Mouse (Mus musculus): ENCODE results near the gene Dap. TPM values are rescaled to one million over a fixed set of nuclear protein-coding genes. Genes with fewer than 3 reads are reported as not detected.

The Dap gene
- polyA plus RNA-seq, 1 experiment from 2014 or later, result 174 TPM

GRCm38 (mm10) chr15:31294311-31294710, 70.2 kb downstream of the Dap start:
- DNase-seq (ENCODE audit: low read depth, low spot score) (no peak), ATAC-seq (no peak)
- in situ Hi-C loops (cut with MboI; ENCODE audit: low pct_unique_long_range_greater_than_20kb), result no loop called here
- no peak for TF ChIP-seq CTCF (IDR thresholded peaks at IDR 0.05)
- CTCF ChIA-PET, result no interaction called here
- no peaks in the 10 kb centered on the region for H3K27me3 ChIP-seq
- POLR2A ChIA-PET, result no interaction called here

DNA sequence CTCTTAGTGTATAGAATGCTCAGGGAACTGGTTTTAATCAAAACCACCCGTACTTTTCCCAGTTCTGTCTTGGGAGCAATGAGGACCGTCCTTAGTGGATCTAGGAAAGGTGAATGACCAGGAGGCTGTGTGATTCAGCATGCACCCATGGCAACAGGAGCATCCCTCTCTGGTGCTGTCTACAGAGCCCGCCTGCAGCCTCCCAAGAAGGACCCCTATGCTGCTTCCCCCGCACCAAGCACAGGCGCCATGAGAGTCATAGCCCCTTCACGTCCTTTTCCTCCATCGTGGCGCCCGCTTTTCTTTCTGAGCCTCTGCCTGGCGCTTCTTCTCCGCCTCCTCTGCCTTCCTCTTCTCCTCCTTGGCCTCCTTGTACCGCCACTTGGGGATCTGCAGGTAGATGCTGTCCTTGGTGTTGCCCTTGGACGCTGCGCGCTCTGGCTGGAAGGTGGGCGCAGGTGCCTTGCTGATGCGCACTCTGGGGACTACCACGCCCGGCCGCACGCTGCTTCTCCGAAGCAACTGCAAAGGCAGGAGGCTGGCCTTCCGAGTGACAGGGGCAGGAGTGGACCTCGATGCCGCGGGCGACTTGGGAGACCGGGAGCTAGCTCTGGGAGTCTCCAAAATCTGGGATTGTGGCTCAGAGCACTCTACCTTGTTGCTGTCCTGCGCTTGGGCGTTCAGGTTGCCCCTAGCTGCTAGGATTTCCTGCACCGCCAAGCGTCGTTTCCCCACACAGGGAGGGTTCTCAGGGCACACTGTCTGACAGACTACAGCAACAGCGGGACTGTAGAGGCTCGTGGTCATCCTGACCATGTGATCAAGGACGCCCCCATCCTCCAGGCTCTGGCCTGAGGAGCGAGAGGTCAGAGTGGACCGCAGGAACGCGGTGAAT, 73.0 kb downstream of the Dap start:
- TF ChIP-seq CTCF (IDR thresholded peaks at IDR 0.05), result no peak
- H3K27me3 ChIP-seq, result no peaks in the 10 kb centered on the region
- in situ Hi-C loops (cut with MboI; ENCODE audit: low pct_unique_long_range_greater_than_20kb), result no loop called here
- POLR2A ChIA-PET, result no interaction called here
- ATAC-seq, result no peak
- CTCF ChIA-PET, result no interaction called here
- no peak for DNase-seq (ENCODE audit: low read depth, low spot score)

GRCm38 (mm10) chr15:31297777-31298137, 73.6 kb downstream of the Dap start:
- ChIA-PET POLR2A (no interaction called here), CTCF (no interaction called here)
- in situ Hi-C loops (cut with MboI; ENCODE audit: low pct_unique_long_range_greater_than_20kb), result no loop called here
- DNase-seq (ENCODE audit: low read depth, low spot score) (no peak), ATAC-seq (no peak)
- TF ChIP-seq CTCF (IDR thresholded peaks at IDR 0.05), result no peak
- H3K27me3 ChIP-seq, result no peaks in the 10 kb centered on the region

GRCm38 (mm10) chr15:31299258-31299917, 75.3 kb downstream of the Dap start:
- no peak for TF ChIP-seq CTCF (IDR thresholded peaks at IDR 0.05)
- no peaks in the 10 kb centered on the region for H3K27me3 ChIP-seq
- DNase-seq (ENCODE audit: low read depth, low spot score) (no peak), ATAC-seq (no peak)
- in situ Hi-C loops (cut with MboI; ENCODE audit: low pct_unique_long_range_greater_than_20kb), result no loop called here
- ChIA-PET CTCF (no interaction called here), POLR2A (no interaction called here)

DNA sequence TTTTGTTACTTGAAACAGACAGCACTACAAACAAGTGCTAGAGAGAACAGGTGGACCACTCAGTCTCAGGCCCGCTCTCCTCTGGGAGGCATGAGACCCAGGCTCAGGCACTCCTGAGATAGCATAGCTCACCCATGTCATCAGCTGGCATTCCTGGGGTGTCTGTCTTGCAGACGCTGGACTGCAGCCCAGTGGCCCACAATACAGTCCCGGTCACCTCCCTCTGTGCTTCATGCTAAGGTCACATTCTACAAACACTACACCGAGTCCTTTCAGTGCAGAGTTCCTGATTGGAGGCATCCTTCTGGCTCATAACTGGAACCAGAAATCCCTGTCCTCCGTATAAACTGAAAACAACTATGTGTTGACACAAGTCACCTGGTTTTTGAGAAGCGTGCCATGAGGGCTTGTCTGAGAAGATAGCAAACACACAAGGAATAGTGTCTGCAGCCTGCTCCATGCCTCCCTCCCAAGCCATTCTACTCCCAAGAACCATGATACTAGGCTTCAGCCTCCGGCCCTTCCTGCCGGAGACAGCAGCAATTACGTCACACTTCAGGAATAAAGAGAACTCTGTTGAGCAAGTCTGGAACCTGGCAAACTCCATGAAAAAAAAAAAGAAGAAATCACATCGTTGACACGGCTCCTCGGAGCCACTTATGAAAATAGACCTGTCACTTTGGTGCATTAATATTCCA, 78.3 kb downstream of the Dap start:
- in situ Hi-C loops (cut with MboI; ENCODE audit: low pct_unique_long_range_greater_than_20kb), result loop anchor here (10.0 kb wide), 1 partner anchor 292 kb away; no protein-coding TSS in a partner anchor
- no peak for TF ChIP-seq CTCF (IDR thresholded peaks at IDR 0.05)
- H3K27me3 ChIP-seq, result no peaks in the 10 kb centered on the region
- ATAC-seq, result no peak
- CTCF ChIA-PET, result no interaction called here
- no peak for DNase-seq (ENCODE audit: low read depth, low spot score)
- POLR2A ChIA-PET, result no interaction called here

- H3K27me3 ChIP-seq, result no peaks in the 10 kb centered on the region
- ChIA-PET CTCF (interaction anchor here (0.6 kb wide), 1 partner anchor 15 kb away, joined by 3 read pairs; no protein-coding TSS in a partner anchor), POLR2A (no interaction called here)
- DNase-seq (ENCODE audit: low read depth, low spot score) (no peak), ATAC-seq (no peak)
- in situ Hi-C loops (cut with MboI; ENCODE audit: low pct_unique_long_range_greater_than_20kb), result loop anchor here (10.0 kb wide), 1 partner anchor 290 kb away; no protein-coding TSS in a partner anchor
- no peak for TF ChIP-seq CTCF (IDR thresholded peaks at IDR 0.05)
These were observed 80.2 kb downstream of the Dap start for GRCm38 (mm10) chr15:31304302-31304701.

DNA sequence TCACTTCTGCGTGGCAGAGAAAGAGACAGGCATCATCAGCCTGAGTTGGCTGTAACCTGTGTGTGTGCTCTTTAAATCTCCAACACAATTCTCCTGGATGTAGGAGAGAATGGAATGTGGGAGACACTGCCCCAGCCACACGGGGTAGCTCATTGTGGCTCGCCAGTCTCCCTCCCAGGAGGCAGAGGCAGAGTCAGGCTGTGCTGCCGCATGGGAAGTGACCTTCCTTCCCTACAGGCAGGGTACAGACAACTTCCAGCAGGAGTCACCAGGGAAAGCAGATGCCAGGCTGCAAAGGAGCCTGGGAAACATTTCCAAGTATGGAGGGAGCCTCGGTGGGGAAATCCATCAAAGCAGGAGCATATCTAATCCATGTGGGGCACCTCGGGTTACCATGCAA, 81.1 kb downstream of the Dap start:
- no peaks in the 10 kb centered on the region for H3K27me3 ChIP-seq
- no peak for TF ChIP-seq CTCF (IDR thresholded peaks at IDR 0.05)
- in situ Hi-C loops (cut with MboI; ENCODE audit: low pct_unique_long_range_greater_than_20kb), result loop anchor here (10.0 kb wide), 1 partner anchor 290 kb away; no protein-coding TSS in a partner anchor
- ATAC-seq, result no peak
- no peak for DNase-seq (ENCODE audit: low read depth, low spot score)
- POLR2A ChIA-PET, result no interaction called here
- CTCF ChIA-PET, result no interaction called here

GRCm38 (mm10) chr15:31306726-31307125, 82.6 kb downstream of the Dap start:
- ChIA-PET CTCF (no interaction called here), POLR2A (no interaction called here)
- no peak for DNase-seq (ENCODE audit: low read depth, low spot score)
- no peak for ATAC-seq
- no peak for TF ChIP-seq CTCF (IDR thresholded peaks at IDR 0.05)
- no peaks in the 10 kb centered on the region for H3K27me3 ChIP-seq
- in situ Hi-C loops (cut with MboI; ENCODE audit: low pct_unique_long_range_greater_than_20kb), result loop anchor here (10.0 kb wide), 1 partner anchor 288 kb away; no protein-coding TSS in a partner anchor

DNA sequence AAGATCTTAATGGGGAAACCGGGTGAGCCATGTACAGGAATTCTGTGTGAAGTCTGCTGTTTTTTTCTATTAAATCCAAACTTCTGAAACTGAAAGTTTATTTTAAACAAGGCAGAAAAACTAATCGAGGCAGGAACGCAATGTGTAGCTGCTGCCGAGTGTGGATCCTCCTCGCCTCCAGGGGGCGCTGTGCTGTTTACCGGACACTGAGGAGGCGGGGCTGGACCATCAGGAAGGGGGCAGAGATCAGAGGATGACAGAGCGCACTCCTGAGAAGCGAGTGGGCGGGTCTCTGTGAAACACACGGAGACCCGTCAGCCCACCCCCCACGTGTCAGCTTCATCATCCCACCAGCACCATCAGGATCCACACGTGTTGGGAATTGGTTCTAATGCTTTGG, 85.4 kb downstream of the Dap start:
- ATAC-seq, result no peak

GRCm38 (mm10) chr15:31312001-31312400, 87.9 kb downstream of the Dap start:
- H3K27me3 ChIP-seq, result no peaks in the 10 kb centered on the region
- DNase-seq (ENCODE audit: low read depth, low spot score) (no peak), ATAC-seq (peak; percentile 83)
- ChIA-PET CTCF (interaction anchor here (0.6 to 2.1 kb wide), 4 partner anchors 10 to 135 kb away, joined by 3 to 6 read pairs (median 3); no protein-coding TSS in a partner anchor), POLR2A (no interaction called here)
- TF ChIP-seq CTCF (IDR thresholded peaks at IDR 0.05), result no peak
- in situ Hi-C loops (cut with MboI; ENCODE audit: low pct_unique_long_range_greater_than_20kb), result no loop called here

More for the DNA sequence above, 85.4 kb downstream of the Dap start:
- POLR2A ChIA-PET, result no interaction called here
- no peaks in the 10 kb centered on the region for H3K27me3 ChIP-seq
- TF ChIP-seq CTCF (IDR thresholded peaks at IDR 0.05), result no peak
- CTCF ChIA-PET, result interaction anchor here (0.7 to 1.7 kb wide), 3 partner anchors 11 to 138 kb away, joined by 3 to 5 read pairs (median 4); no protein-coding TSS in a partner anchor
- DNase-seq (ENCODE audit: low read depth, low spot score), result no peak
- in situ Hi-C loops (cut with MboI; ENCODE audit: low pct_unique_long_range_greater_than_20kb), result loop anchor here (10.0 kb wide), 1 partner anchor 285 kb away; no protein-coding TSS in a partner anchor

Data from Patski (cell line).